Mouse (Mus musculus) cerebellum, adult 9-10 months (tissue): ENCODE measurements around the gene Eif4g1.
A peak's percentile ranks its signal among the peaks of the same experiment; 100 is the strongest.
"Not testable (repeated sequence)": the region's sequence is repeated elsewhere in the genome, so short reads cannot be mapped to it uniquely, and the experiment has no call there.

Experiments
- DNase-seq: peaks from one replicate; pipeline ENCODE4 v3.0.0; 2022

The Eif4g1 gene

GRCm38 (mm10) chr16:20668013-20668412 lies at the start of gene Eif4g1:
Gene Eif4g1, plus strand, starts transcription at chr16:20668313.
- DNase-seq = not testable (repeated sequence)

- DNase-seq = peak; percentile 51
Measured at GRCm38 (mm10) chr16:20619541-20620398, 48.3 kb upstream of the Eif4g1 start.

GRCm38 (mm10) chr16:20620399-20620735 lies 47.7 kb upstream of the Eif4g1 start:
- peak; percentile 74 for DNase-seq

DNA sequence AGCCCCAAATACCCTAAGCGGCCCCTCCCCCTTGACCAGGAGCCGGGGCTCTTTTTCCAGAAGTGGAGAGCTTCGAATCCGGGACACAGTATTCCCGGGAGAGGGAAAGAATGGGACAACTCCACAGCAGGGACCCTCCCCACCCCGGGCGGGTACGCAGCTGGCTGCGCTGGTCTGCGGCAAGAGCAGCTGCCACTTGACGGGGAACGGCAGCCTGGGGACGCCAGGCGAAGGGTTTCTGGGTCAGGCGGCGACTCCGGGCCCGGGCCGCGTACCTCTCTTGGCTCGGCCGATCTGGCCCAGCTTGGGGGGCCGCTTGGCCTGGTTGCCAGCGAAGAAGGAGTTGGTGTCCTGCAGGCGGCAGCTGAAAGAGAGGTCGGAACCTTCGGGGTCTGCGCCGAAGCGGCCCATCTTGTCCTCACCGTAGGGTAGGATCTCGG lies 47.3 kb upstream of the Eif4g1 start:
- no peak for DNase-seq

DNA sequence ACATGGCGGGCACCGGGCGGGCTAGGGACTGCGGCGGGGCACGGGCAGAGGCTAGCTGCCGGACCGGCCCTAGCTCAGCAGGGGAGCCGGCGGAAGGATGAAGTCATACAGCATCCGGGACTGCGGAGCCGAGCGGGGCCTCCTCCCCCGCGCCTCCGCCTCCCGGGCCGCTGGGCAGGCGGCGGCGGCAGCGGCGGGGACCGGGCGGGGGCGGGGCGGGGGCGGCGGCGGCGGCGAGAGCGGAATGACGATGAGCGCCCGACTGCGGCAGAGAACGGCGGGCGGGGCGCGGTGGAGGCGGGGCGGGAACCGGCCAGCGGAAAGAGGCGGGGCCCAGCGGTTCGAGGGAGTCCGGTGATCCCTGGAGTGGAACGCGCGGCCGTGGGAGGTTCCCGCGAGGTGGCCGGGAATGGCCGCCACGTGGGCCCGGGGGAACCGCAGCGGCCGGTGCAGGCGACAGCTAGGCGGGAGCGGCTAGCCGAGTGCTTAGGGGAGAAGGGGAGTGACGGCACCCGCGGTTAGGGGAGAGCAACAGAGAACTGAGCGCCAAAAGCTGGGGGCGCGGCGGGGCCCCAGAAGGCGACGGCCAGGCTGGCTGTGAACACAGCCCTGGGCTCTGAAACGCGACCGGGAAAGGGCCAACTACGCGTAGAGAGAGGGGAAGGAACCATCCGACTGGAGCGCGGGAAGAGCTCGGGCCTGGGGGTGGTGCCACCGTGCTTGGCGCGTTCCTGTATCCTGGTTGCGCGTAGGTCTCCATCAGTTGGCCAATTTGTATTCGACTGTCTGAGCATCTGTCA lies 46.7 kb upstream of the Eif4g1 start, which contains the start of gene Camk2n2:
Gene Camk2n2 (minus strand): TSS at position 97 of the 800 bp plus-strand sequence.
- DNase-seq = peak; percentile 85

DNA sequence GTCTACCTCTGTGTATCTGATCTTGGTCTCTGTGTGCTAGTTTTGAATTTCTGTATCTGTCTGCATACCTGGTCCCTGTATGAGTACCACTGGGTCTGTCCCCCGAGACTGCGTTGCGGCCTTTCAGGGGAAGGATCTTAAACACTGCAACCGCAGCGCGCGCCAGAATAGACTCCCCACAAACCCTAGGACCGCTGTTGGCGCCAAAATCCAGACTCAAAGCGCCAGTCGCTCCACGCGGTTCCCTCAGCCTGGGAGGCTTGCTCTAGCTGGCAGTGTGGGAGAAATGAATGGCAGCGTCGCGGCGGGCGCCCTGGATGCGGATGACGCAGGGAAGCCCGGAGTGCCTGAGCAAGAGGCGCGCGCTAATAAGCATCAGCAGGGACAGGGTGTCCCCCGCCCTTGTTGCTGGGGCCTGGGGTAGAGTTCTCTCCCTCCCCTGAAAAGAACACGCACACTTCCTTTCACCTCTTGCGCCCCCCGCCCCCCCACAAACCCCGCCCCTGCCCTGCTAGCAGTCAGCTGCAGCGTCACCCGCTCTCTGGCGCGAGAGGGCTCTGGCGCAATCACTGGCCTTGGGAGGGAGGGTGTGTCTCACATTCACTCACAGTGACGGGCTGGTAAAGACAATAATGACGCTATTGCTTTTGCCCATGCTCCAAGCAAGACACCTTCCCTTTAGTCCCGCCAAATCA lies 46.0 kb upstream of the Eif4g1 start:
- DNase-seq = peak; percentile 86

DNA sequence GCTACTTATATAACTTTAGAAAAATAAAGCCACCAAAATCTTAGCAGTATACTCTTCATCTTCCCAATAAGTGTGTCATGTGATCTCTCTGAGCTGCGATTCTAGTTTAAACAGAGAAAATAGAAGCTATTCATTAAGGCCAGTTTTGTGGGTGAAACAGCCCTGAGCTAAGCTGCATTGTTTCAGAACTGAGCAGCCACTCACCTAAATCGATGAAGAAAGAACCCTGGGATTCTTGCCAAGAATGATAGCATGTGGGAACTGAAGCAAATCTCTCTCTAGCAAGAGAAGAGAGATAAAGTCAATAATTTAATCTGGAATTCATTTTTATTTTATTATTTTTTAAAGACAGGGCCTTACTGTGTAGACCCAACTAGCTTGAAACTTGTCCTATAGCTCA lies 44.9 kb upstream of the Eif4g1 start:
- peak; percentile 50 for DNase-seq

DNA sequence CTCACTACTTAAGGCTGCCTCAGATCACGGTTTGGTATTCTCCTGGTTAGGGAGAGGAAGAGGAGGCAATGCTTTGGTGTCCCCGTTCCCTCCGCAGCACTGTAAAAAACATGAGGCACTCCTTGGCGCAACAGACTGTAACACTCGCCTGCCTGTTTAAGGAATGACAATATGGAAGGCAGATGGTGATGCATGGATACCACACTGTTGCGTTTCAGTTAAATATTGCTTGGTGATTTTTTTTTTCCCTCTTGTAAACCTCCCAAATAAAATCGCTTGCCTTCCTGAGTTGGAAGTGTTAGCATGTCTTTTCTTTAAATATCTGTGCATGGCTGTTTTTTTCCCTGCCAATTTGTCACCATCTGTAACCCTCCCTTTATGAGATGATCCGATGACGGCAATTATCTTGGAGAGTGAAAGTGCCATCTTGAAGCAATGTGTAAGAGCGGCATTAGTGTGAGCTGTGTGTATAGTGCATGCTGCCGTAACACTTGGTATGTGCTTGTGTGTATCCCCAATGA lies 39.2 kb upstream of the Eif4g1 start:
- DNase-seq = no peak

DNA sequence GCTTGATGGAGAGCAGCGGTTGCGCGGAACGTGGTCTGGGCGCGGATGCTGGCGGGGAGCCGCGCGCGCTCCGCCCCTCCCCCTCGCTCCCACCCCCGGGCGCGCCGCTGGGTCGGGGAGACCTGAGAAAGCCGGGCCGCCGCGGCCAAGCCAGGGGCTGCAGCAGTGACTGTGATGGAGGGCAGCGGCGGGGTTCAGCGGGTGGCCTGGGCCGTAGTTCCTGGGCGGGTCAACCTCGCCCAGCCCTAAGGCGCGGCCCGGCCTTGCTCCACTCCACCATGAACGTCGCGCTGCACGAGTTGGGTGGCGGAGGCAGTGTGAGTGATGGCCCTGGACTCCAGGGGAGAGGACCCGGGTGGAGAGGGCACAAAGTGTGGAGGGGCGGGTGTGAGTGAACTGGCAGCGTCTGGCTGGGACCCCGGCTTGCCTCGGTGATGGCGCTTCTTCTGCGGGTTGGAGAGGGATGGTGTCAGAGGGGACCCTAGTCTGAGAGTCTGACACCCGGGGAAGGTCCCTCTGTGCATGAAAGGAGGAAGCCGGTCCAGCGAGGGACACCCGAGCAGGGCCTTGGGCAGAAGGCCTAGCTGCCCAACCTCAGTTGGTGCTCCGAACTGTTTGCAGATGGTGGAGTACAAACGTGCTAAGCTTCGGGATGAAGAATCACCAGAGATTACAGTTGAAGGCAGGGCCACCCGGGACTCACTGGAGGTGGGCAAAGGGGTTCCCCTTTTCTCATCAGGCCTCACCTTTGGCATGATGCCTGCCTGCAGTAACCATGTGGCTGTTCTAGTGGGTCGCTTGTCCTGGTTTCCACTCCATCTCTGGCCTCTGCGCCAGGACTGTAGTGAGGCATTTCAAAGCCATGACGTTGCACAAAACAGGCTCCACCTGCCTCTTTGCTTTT lies 38.1 kb upstream of the Eif4g1 start, which contains the start of gene Ece2:
Gene Ece2 (plus strand): TSS at position 98 of the 904 bp plus-strand sequence.
- peak; percentile 67 for DNase-seq

DNA sequence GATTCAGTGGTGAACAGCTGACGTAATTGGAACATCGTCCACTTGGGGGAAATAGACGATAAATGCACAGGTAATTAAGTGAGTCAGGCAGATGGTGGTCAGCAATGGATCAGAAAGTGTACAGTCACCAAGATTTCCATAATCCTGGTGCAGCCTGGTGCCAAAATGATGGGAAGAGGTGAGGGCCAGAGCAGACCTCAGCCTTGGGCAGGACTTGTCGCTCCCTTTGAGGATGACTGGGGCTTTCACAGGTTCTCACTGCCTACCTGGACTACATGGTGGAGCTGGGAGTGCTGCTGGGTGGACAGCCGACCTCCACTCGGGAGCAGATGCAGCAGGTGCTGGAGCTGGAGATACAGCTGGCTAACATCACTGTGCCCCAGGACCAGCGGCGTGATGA lies 30.7 kb upstream of the Eif4g1 start:
- DNase-seq = no peak

DNA sequence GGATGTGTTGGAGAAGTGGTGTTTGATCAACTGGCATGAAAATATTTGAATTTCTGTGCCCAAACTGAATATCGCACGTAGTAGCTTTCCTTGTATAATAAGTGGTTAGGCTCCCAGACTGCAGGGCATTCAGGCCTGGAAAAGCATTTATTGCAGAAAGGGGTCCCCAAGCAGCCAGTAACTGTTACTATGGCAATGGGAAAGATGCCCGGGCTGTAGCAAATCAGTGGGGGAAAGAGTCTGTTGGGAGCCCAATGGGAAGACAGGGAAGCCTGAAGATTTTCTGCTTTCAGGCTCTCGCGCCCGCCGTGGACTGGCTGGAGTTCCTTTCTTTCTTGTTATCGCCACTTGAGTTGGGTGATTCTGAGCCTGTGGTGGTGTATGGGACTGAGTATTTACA lies 29.7 kb upstream of the Eif4g1 start:
- DNase-seq = no peak

GRCm38 (mm10) chr16:20642161-20642560 lies 26.0 kb upstream of the Eif4g1 start:
- DNase-seq = peak; percentile 77

DNA sequence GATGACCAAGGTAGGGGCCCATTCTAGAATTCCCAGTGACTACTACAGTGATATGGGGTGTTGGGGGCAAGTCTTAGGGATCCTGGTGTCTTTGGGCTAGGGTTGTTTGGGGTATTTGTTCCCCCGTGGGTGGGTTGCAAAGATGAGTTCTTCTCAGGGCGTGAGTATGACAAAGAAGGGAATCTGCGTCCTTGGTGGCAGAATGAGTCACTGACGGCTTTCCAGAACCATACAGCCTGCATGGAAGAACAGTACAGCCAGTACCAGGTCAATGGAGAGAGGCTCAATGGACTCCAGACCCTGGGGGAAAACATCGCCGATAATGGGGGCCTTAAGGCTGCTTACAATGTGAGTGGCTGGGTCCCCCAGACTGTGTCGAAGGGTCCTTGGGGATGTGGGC lies 24.2 kb upstream of the Eif4g1 start:
- no peak for DNase-seq

DNA sequence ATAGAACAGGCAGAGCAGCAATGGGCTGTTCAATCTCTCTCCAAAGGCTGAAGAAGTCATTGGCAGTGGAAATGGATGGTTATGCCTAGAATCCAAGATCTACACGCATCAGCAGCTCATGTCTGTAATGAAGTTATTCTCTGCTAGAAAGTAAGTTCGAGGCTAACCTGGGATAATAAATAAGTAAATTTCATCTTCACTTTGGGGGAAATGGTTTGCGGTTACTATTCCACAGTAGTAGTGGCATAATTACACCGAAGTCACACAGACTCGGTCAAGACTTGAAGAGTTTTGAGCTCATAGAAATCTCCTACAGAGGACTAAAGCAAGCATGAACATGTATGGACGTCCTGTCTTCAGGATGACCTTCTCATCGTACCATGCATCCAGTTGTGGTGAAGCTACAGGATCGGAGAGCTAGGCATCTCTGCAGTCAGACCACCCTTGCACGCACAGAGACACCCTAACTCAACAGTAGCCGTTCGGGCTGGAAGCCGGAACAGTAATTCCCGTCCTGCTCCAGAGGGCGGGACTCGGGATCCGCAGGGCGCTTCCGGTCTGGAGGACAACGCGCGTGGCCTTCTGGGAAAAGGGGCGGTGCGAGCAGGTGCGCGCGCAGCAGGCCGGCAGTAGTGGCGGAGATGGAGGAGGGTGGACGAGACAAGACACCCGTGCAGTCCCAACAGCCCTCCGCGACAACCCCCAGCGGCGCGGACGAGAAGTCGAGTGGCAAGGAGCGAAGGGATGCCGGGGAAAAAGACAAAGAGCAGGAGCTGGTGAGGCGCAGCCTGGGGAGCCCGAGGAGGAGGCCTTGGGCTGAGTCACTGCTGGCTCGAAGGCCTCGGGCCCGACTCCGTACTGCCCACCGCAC lies 16.8 kb upstream of the Eif4g1 start, which contains the start of gene Psmd2:
Gene Psmd2 (plus strand): TSS at position 577 of the 871 bp plus-strand sequence.
- DNase-seq = peak; percentile 95

- DNase-seq = no peak
Measured at GRCm38 (mm10) chr16:20651947-20652310, 16.2 kb upstream of the Eif4g1 start.

DNA sequence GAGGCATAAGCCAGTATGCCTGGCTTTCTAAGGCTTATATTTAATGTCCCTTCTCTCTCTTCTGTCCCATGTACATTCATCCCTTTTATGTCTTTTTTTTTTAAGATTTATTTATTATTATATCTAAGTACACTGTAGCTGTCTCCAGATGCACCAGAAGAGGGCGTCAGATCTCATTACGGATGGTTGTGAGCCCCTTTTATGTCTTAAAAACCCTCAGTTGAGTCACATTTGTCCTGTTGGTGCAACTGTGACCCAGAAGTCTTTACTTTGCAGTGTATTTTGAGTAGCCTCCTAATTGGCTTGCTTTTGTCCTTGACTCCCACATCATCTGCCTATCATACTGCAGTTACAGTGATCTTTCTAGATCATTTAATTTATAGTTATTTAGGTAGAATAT lies 14.8 kb upstream of the Eif4g1 start:
- no peak for DNase-seq

GRCm38 (mm10) chr16:20657661-20658060 lies 10.5 kb upstream of the Eif4g1 start:
- DNase-seq = no peak

DNA sequence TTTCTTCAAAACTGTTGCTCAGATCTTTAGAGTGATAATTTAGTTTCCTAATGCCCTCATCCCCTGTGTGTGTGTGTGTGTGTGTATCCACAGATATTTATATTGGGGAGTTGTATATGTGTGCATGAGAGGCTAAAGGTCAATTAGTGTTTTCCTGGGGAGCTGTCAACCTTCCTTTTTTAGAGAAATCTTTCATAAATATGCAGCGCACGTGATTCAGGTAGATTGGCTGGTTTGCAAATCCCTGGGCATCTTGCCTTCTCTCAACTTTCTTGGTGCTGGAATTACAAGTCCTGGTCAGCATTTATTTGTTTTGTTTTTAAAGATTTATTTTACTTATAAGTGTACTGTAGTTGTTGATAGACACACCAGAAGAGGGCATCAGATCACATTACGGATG lies 2.2 kb downstream of the Eif4g1 start:
- DNase-seq = no peak

DNA sequence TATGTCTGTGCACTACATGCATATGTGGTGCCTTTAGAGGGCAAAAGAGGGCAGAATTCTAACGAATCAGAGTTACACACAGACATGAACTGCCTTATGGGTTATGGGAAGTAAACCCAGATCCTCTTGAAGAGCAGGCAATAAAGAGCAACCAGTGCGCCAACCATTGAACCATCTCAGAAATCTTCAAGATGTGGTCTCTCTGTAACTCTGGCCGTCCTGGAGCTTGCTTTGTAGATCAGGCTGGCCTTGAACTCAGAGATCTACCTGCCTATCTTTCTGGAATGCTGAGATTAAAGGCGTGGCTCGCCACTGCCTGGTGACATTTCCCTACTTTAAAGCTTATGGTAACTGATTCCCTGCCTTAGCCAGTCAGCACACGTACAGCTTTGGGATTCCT lies 3.8 kb downstream of the Eif4g1 start:
- DNase-seq = no peak

DNA sequence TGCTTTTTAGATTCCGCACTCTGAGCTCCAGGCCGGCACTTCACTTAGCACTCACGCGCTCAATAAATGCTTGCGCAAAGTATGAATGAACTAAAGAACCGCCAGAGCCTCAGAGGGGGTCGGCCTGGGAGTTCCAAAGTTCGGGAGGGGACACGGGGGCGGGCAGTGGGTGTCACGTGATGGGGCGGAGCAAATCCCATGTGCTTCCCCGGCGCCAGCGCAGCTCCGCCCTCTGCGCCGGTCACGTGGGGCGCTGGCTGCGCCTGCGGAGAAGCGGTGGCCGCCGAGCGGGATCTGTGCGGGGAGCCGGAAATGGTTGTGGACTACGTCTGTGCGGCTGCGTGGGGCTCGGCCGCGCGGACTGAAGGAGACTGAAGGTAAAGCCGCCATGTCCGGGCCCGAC lies 4.4 kb downstream of the Eif4g1 start:
- peak; percentile 95 for DNase-seq
